Mouse (Mus musculus) heart, embryonic 12.5 days (tissue): Measurements from ENCODE around the gene Fbxw8. TPM values are rescaled to one million over a fixed set of nuclear protein-coding genes. Genes with fewer than 3 reads are reported as not detected.

Experiments
- ATAC-seq: fragments of 200-750 bp; cut with Nextera tagmentation; 2 replicates; pipeline ENCODE4 v1.8.0; 2017; ENCODE audit warnings: moderate TSS enrichment, moderate library complexity; ENCODE audit not compliant: insufficient number of reproducible peaks, low FRiP score
- H3K27ac ChIP-seq: fragments of 300-500 bp; sonication (generic); 2 replicates; pipeline ENCODE4 v1.5.1; 2016; ENCODE audit warnings: mild to moderate bottlenecking, moderate library complexity; ENCODE audit not compliant: poor library complexity, severe bottlenecking
- H3K27me3 ChIP-seq: fragments of 300-500 bp; sonication (generic); replicated peaks from 2 replicates; pipeline ENCODE4 v1.6.1; 2016; ENCODE audit warnings: mild to moderate bottlenecking, moderate library complexity
- H3K36me3 ChIP-seq: fragments of 300-500 bp; sonication (generic); 2 replicates; pipeline ENCODE4 v1.6.1; 2016; ENCODE audit warnings: mild to moderate bottlenecking, moderate library complexity
- H3K4me1 ChIP-seq: fragments of 300-500 bp; sonication (generic); replicated peaks from 2 replicates; pipeline ENCODE4 v1.6.1; 2016; ENCODE audit warnings: mild to moderate bottlenecking
- H3K4me2 ChIP-seq: fragments of 300-500 bp; sonication (generic); 2 replicates; pipeline ENCODE4 v1.6.1; 2016; ENCODE audit warnings: mild to moderate bottlenecking, moderate library complexity
- H3K4me3 ChIP-seq: fragments of 300-500 bp; sonication (generic); 2 replicates; pipeline ENCODE4 v1.5.1; 2016; ENCODE audit warnings: mild to moderate bottlenecking
- H3K9ac ChIP-seq: fragments of 300-500 bp; sonication (generic); 2 replicates; pipeline ENCODE4 v1.6.1; 2016; ENCODE audit warnings: mild to moderate bottlenecking, moderate library complexity
- H3K9me3 ChIP-seq: fragments of 300-500 bp; sonication (generic); replicated peaks from 2 replicates; pipeline ENCODE4 v1.6.1; 2016; ENCODE audit warnings: mild to moderate bottlenecking, moderate library complexity
- WGBS: fragments of 180-500 bp; shearing (Covaris S2); methylation state at CpG from one replicate; pipeline ENCODE4 v1.1.7; 2016; 5-methylcytosine and 5-hydroxymethylcytosine counted together
- polyA plus RNA-seq: library from polyadenylated mRNA; unstranded; fragments of >200 nt; fragmentation: Nextera tagmentation; extraction: Ambion mirVana; gene quantifications from 2 replicates; pipeline ENCODE4 v1.2.1, GENCODE M21; 2016

The Fbxw8 gene
- polyA plus RNA-seq, 1 experiment from 2014 or later, result 36.6 TPM

DNA sequence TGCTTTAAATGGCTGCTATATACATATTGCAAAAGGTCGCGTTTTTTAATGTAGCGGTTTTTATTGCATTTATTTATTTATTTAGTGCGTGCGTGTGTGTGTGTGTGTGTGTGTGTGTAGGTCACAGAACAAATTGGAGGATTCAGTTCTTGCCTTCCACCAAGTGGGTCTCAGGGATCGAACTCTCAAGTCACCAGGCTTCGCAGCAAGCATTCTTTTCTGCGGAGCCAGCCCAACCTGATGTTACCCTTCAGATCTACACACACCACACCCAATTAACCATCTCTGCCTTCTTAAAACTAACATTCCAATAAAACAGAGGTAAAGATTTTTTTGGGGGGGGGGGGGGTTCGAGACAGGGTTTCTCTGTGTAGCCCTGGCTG, 292 bp upstream of the Fbxw8 start:
- WGBS, result 19% methylated on average over 9 of the region's 9 CpGs
- H3K4me2 ChIP-seq, result peak overlapping the region; percentile 92

DNA sequence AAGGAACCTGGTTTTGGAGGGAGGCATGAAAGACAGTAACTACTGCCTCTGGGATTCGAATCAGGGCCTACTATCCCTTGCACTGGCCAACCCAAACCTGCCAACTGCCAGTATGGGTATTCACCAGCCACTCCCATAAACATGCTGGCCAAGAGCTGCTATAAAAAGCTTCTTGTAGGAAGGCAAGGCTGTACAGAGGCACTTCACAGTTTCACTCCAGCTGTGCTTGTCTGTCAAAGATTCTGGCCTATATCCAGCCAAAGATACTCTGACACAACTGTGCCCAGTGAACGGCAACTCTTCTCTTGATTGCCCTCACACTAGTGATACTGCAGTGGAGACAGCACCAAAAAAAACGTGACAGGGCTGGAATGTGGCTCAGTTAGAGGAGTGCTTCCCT, 5.6 kb downstream of the Fbxw8 start:
- ATAC-seq, result no peak

More for the DNA sequence above, 292 bp upstream of the Fbxw8 start:
- H3K36me3 ChIP-seq, result peaks cover 13% of the 10 kb centered on the region
- H3K27me3 ChIP-seq, result peaks cover 10% of the 10 kb centered on the region
- peak overlapping the region; percentile 82 for H3K4me3 ChIP-seq
- H3K9me3 ChIP-seq, result no peaks in the 10 kb centered on the region
- no peak overlapping the region for H3K27ac ChIP-seq
- peaks cover 34% of the 10 kb centered on the region for H3K4me1 ChIP-seq
- peak overlapping the region; percentile 90; the same call in 1 of the 2 replicates for H3K9ac ChIP-seq
- ATAC-seq, result 0 out of 2 replicates have a peak, but pooled peaks have one; percentile 1

DNA sequence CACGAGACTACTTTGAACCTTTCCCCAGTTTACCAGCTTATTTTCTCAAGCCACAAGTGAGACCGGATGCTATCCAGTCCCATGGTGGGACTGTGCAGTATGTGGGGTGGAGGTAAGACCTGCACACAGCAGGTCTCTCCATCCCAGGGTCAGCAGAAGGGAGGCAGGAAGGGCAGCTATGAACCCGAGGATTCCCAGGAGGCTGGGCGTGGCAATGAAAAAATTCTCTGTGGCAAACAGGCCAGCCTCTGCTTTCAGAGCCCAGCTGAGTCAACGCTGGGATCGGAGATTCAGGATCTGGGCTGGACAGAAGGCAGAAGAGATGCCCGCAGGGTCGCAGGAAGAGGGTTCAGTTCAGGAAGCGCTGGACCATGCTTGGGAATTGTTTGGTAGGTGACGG, 8.0 kb downstream of the Fbxw8 start:
- H3K27ac ChIP-seq, result no peak overlapping the region

More for the DNA sequence above, 5.6 kb downstream of the Fbxw8 start:
- Histone ChIP-seq H3K36me3 (peaks cover 13% of the 10 kb centered on the region), H3K9ac (no peak overlapping the region), H3K4me3 (no peak overlapping the region), H3K4me2 (no peak overlapping the region), H3K27ac (peak overlapping the region; percentile 5; the same call in 1 of the 2 replicates), H3K4me1 (peaks cover 76% of the 10 kb centered on the region), H3K27me3 (no peaks in the 10 kb centered on the region), H3K9me3 (no peaks in the 10 kb centered on the region)
- WGBS, result 40% methylated on average over 3 of the region's 3 CpGs

DNA sequence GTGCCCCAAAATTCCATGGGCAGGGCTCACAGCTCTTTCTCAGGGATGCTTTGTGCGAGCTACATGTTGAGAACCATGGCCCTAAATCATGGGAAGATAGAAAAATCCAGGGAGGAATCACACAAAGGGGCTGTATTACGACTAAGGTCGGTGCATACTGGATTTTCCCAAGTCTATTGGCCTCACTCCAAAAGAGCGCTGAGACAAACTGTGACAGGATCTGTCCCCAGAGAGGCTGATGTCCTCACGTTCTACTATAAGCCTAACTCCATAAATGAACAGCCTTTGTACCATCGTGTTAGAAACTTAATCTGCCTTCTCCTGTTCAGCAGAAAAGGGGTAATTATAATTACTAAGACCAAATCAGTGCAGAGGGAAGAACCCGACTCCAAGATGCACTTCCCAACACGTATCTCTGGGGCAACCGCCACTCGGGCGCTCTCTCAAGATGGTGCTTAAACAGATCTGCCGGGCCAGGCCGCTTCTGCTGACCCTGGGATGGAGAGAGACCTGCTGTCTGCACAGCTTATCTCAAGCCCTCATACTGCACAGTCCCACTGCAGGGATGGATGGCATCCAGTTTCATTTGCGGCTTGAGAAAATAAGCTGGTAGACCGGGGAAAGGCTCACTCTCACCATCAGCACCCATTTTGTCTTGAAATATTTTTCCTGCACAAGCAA, 9.1 kb downstream of the Fbxw8 start:
- ATAC-seq, result peak; percentile 51; the same call in 1 of the 2 replicates
- no peaks in the 10 kb centered on the region for H3K9me3 ChIP-seq
- WGBS, result 35% methylated on average over 15 of the region's 15 CpGs
- H3K9ac ChIP-seq, result no peak overlapping the region
- H3K4me2 ChIP-seq, result peak overlapping the region; percentile 38
- H3K36me3 ChIP-seq, result peaks cover 20% of the 10 kb centered on the region
- no peaks in the 10 kb centered on the region for H3K27me3 ChIP-seq
- H3K4me1 ChIP-seq, result peaks cover 70% of the 10 kb centered on the region
- no peak overlapping the region for H3K4me3 ChIP-seq
- H3K27ac ChIP-seq, result peak overlapping the region; percentile 26; the same call in 1 of the 2 replicates

More for the DNA sequence above, 8.0 kb downstream of the Fbxw8 start:
- peaks cover 71% of the 10 kb centered on the region for H3K4me1 ChIP-seq
- H3K9ac ChIP-seq, result 0 out of 2 replicates have a peak overlapping the region, but pooled peaks have one; percentile 7
- no peak for ATAC-seq
- peaks cover 20% of the 10 kb centered on the region for H3K36me3 ChIP-seq
- no peaks in the 10 kb centered on the region for H3K9me3 ChIP-seq
- H3K4me2 ChIP-seq, result no peak overlapping the region
- 65% methylated on average over 10 of the region's 10 CpGs for WGBS
- H3K27me3 ChIP-seq, result no peaks in the 10 kb centered on the region
- H3K4me3 ChIP-seq, result no peak overlapping the region

DNA sequence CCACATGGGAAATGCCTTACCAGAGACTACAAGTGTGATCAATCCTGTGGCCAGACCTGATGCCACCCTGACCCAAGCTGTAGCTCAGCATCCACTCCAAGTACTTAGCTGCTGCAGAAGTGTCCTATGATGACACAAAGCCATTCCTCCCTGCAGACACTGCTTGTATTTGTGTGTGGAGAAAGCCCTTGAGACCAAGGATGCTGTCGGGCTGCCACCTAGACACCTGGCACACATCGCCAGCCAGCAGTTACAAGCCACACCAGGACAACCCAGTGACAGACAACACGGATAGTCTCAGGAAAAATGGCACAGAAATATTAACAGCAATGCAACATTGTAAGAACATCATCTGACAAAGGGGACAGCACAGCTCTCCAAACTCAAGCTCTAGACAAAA, 9.8 kb downstream of the Fbxw8 start:
- no peaks in the 10 kb centered on the region for H3K27me3 ChIP-seq
- no peaks in the 10 kb centered on the region for H3K9me3 ChIP-seq
- ATAC-seq, result no peak
- H3K4me1 ChIP-seq, result peaks cover 69% of the 10 kb centered on the region
- no peak overlapping the region for H3K4me2 ChIP-seq
- 95% methylated on average over 3 of the region's 3 CpGs for WGBS
- no peak overlapping the region for H3K4me3 ChIP-seq
- no peak overlapping the region for H3K9ac ChIP-seq
- 0 out of 2 replicates have a peak overlapping the region, but pooled peaks have one; percentile 26 for H3K27ac ChIP-seq
- peaks cover 25% of the 10 kb centered on the region for H3K36me3 ChIP-seq

DNA sequence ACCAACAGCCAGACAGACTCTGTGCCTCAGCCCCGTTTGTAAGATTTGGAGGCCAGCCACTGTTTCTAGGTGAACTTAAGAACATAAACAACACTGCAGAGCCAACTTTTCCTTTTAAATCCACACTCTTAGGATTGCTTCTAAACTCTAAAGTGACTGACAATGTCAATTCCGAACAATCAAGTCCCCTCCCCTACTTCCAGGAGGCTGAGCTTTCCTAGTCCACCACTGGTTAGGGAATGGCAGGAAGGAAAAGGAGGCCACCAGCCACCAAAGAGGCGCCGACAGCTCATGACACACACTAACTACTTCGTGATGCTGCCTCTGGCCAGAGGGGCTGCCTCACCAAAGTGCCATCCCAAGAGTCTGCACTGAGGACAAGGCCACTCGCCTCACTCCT, 10.5 kb downstream of the Fbxw8 start:
- WGBS, result 47% methylated on average over 6 of the region's 6 CpGs

DNA sequence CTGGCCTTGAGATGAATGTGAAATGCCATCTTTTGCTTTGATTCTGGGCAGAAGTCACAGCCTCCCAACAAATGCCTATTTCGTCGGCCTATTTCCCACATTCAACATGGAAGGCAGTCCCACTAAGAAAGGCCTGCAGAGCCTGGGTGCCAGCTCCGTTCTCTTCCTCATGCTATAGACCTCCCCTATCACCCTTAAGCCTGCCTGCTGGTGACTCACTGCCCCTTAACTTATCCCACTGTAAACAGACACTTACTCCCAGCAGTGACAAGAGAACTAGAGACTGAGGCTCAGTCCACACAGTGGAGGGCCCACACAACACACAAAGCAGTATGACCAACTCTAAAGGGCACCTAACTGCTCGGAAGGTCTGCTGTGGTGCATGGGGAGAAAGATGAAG, 10.9 kb downstream of the Fbxw8 start:
- H3K4me3 ChIP-seq, result no peak overlapping the region
- no peaks in the 10 kb centered on the region for H3K27me3 ChIP-seq
- H3K9ac ChIP-seq, result peak overlapping the region; percentile 44; the same call in 1 of the 2 replicates
- no peak overlapping the region for H3K4me2 ChIP-seq
- 78% methylated on average over 4 of the region's 4 CpGs for WGBS
- H3K27ac ChIP-seq, result no peak overlapping the region
- no peaks in the 10 kb centered on the region for H3K9me3 ChIP-seq
- no peak for ATAC-seq
- H3K36me3 ChIP-seq, result peaks cover 31% of the 10 kb centered on the region
- H3K4me1 ChIP-seq, result peaks cover 60% of the 10 kb centered on the region

More for the DNA sequence above, 10.5 kb downstream of the Fbxw8 start:
- H3K36me3 ChIP-seq, result peaks cover 27% of the 10 kb centered on the region
- ATAC-seq, result no peak
- no peak overlapping the region for H3K4me2 ChIP-seq
- H3K4me1 ChIP-seq, result peaks cover 62% of the 10 kb centered on the region
- no peaks in the 10 kb centered on the region for H3K9me3 ChIP-seq
- peak overlapping the region; percentile 44; the same call in 1 of the 2 replicates for H3K9ac ChIP-seq
- no peak overlapping the region for H3K27ac ChIP-seq
- no peaks in the 10 kb centered on the region for H3K27me3 ChIP-seq
- H3K4me3 ChIP-seq, result no peak overlapping the region

DNA sequence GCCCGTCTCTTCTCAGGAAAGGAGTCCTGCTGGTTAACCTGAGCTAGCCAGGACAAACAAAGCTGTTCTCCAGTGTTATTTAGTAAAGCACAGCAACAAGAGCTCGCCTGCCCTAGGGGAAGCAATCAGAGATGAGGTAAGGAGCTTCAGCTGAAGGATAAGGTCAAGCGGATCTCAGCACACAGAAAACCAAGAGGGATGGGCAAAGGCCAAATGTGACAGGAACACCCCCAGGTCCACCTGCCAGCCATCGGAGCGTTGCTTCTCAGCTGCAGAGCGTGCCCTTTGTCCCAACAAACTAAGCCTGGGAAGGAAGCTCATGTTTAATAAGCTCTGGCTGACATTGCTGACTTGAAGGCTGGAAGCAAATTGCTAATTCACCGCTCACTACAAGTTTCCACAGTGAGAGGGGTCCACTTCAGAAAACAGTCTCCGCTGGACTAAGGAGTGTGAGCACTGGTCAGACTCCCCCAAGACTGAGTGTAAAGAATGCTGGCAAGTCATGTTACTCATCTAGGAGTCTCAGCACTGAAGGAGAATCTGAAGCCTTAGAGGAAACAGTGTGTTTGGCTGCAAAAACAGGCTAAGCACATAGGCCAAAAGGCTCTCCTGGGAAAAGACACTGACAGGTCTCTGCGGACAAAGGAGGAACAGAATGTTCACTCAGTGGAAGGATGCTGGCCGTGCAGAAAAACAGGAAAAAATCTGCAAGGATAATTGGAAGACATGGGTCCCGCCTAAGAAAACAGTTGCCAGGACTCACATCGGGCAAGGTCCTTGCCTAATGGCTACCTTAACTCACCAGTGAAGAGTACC, 11.8 kb downstream of the Fbxw8 start:
- H3K9ac ChIP-seq, result no peak overlapping the region
- H3K36me3 ChIP-seq, result peaks cover 39% of the 10 kb centered on the region
- H3K4me3 ChIP-seq, result no peak overlapping the region
- H3K4me1 ChIP-seq, result peaks cover 53% of the 10 kb centered on the region
- no peaks in the 10 kb centered on the region for H3K27me3 ChIP-seq
- 81% methylated on average over 12 of the region's 12 CpGs for WGBS
- H3K9me3 ChIP-seq, result no peaks in the 10 kb centered on the region
- ATAC-seq, result no peak
- no peak overlapping the region for H3K4me2 ChIP-seq
- no peak overlapping the region for H3K27ac ChIP-seq

DNA sequence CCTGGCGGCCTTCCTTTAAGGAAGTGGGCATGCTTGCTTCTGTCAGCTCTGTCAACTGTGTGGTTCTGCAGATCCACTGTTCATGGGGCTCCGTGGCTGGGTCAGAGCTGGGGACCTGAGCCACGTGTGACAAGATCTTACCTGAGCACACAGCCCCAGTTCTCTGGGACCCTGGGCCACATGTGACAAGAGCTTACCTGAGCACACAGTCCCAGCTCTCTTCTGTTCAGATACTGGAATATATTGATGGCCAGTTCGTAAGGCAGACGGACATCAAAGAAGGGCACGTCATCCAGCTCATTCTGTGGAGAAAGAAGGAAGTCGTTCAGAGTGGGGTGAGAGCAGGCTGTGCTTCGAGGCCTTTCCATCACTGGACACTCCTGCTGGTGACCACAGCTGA, 12.8 kb downstream of the Fbxw8 start:
- H3K27ac ChIP-seq, result no peak overlapping the region
- WGBS, result 87% methylated on average over 8 of the region's 8 CpGs
- no peak overlapping the region for H3K4me3 ChIP-seq
- peaks cover 45% of the 10 kb centered on the region for H3K4me1 ChIP-seq
- no peak overlapping the region for H3K4me2 ChIP-seq
- H3K27me3 ChIP-seq, result no peaks in the 10 kb centered on the region
- H3K9ac ChIP-seq, result no peak overlapping the region
- H3K9me3 ChIP-seq, result no peaks in the 10 kb centered on the region
- ATAC-seq, result no peak
- peaks cover 46% of the 10 kb centered on the region for H3K36me3 ChIP-seq

DNA sequence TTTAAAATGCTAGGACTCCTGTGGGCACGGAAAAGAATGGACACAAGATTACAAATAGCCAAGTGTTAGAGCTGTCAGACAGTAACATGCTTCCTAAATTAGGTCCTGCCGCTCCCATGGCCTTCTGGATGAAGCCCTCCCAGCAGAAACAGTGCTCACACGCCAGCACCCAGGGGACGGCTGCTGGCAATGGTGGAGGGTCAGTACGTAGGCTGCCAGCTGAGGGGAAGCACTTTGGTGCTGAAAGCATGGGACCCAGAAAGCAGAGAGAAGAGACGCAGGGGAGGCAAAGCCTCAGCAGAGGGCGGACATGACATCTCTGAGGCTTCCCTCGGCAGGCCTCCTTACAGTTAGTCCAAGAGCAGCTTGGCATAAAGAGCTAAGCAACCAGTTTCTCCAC, 15.6 kb downstream of the Fbxw8 start:
- Histone ChIP-seq H3K4me3 (no peak overlapping the region), H3K27ac (no peak overlapping the region), H3K27me3 (no peaks in the 10 kb centered on the region), H3K4me2 (no peak overlapping the region), H3K9ac (no peak overlapping the region), H3K36me3 (peaks cover 61% of the 10 kb centered on the region), H3K4me1 (peaks cover 33% of the 10 kb centered on the region), H3K9me3 (no peaks in the 10 kb centered on the region)
- WGBS, result 85% methylated on average over 8 of the region's 8 CpGs
- no peak for ATAC-seq

DNA sequence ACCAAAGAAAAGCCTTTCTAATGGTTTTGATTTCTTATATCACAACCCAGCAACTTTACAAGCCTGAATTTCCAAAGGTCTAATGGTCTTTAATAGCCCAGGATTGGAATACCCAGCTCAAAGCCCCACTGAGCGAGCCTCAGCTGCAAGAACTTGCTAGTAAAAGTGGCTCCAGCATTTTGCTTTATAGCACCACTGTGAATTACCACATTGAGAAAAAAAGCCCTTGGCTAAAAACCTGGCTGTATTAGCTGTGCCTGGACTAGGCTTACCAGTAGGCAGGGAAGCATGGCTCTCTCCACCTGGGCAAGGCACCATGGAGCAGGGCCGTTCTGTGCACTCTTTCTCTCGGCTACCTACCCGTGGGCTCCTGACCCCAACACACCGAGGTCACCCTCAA, 18.9 kb downstream of the Fbxw8 start:
- no peak overlapping the region for H3K4me2 ChIP-seq
- H3K27ac ChIP-seq, result no peak overlapping the region
- H3K9me3 ChIP-seq, result no peaks in the 10 kb centered on the region
- peaks cover 31% of the 10 kb centered on the region for H3K4me1 ChIP-seq
- no peaks in the 10 kb centered on the region for H3K27me3 ChIP-seq
- 90% methylated on average over 5 of the region's 5 CpGs for WGBS
- peaks cover 48% of the 10 kb centered on the region for H3K36me3 ChIP-seq
- no peak overlapping the region for H3K9ac ChIP-seq
- no peak overlapping the region for H3K4me3 ChIP-seq
- no peak for ATAC-seq
